Mouse (Mus musculus): ENCODE measurements around the gene Olfr1357.

DNA sequence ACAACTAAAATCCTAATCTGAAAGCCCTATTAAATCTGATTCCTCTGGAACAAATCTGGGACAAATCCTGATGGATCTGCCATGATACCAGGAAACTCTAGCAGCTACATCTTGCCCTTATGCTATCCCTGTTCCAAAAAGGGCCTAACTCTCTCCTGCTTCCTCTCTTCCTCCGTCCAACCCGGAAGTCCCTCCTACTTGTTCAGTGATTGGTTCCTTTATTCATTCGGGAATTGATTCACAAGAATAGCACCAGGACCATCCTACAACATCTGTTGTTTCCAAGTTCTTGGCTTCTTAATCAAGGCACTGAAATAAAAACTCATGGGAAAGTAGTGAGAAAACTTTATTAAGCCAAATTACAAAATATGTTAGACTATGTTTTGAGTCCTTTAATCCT lies 48.7 kb downstream of the Olfr1357 start:
- no peak for TF ChIP-seq POLR2A (IDR thresholded peaks at IDR 0.05; ENCODE audit: extremely low read depth, insufficient read depth, low read length)
- TF ChIP-seq CTCF (IDR thresholded peaks at IDR 0.05; ENCODE audit: low read depth, low read length) = no peak
